Mouse (Mus musculus): Measurements from ENCODE around the gene Gan.

DNA sequence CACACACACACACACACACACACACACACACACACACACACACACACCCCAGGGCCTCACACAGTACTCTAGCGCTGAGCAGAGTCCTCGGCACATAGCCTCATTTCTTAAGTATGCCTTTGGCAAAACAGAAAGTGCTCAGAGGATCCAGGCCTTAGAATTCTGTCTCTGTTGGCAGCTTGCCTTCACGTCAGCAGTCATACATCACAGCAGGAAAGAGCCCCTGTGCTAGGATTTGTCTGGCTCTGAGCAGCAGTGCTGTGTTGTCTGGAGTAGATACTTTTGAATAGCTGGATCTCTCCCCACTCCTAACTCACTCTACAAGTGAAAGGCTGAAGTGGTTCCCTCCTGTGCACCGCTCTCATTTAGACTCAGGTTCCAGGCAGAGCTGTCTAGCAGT, 36.4 kb downstream of the Gan start:
- no peak for TF ChIP-seq GATA1 (IDR thresholded peaks at IDR 0.05; ENCODE audit: low read length)
- TF ChIP-seq TAL1 (IDR thresholded peaks at IDR 0.05; ENCODE audit: low read length): no peak
